ENCODE assay signal across 15 mouse cellular contexts in genomic region chr4:150692861-150693403, GRCm38 (mm10). TPM values are rescaled to one million over a fixed set of nuclear protein-coding genes. Genes with fewer than 3 reads are reported as not detected.
DNase-seq lines count a peak whose midpoint lies in the region; TF ChIP-seq lines count a peak whose summit lies in the region.
"Had no signal": no experiment of that assay in that cellular context is flagged by ENCODE, and none has a peak within 500 bp of the region (broad histone marks: within the 10 kb centered on the region; RNA-seq: fewer than 3 reads in every experiment).

No protein-coding gene starts in this region.

- peak; percentile 36; the same call in 1 of the 2 replicates for TF ChIP-seq CTCF in kidney, adult 2 months (conservative IDR thresholded peaks at IDR 0.05; ENCODE audit: insufficient read depth, insufficient read length, low read depth, low read length)
- TF ChIP-seq CTCF in thymus, adult 2 months (IDR thresholded peaks at IDR 0.05; ENCODE audit: borderline replicate concordance, control insufficient read depth, extremely low read depth, insufficient read depth, low read length, poor library complexity), result no peak

- no peak overlapping the region for H3K27ac ChIP-seq in kidney, adult 2 months (ENCODE audit: insufficient read depth, low read depth, low read length)
- H3K27ac ChIP-seq in thymus, adult 2 months (ENCODE audit: control insufficient read depth, insufficient read depth, low read length), result no peak overlapping the region
- H3K27ac ChIP-seq: embryonic facial prominence, embryonic 12.5 days; forebrain, embryonic 12.5 days; lung, embryonic 15.5 days; neural tube, embryonic 13.5 days had no signal

- no peaks in the 10 kb centered on the region for H3K36me3 ChIP-seq in kidney, adult 2 months (ENCODE audit: control insufficient read depth, insufficient read depth, low read length)
- no peaks in the 10 kb centered on the region for H3K36me3 ChIP-seq in thymus, adult 2 months (ENCODE audit: control insufficient read depth, insufficient read depth, low read length)
- H3K36me3 ChIP-seq: embryonic facial prominence, embryonic 12.5 days; forebrain, embryonic 12.5 days; lung, embryonic 15.5 days; neural tube, embryonic 13.5 days had no signal

- peaks cover 12% of the 10 kb centered on the region for H3K4me1 ChIP-seq in kidney, adult 2 months (ENCODE audit: control insufficient read depth, insufficient read depth, low read length)
- H3K4me1 ChIP-seq in thymus, adult 2 months (replicated peaks; ENCODE audit: control insufficient read depth, insufficient read depth, low read length), result no peaks in the 10 kb centered on the region; the same call in 1 of the 2 replicates
- H3K4me1 ChIP-seq: embryonic facial prominence, embryonic 12.5 days; forebrain, embryonic 12.5 days; neural tube, embryonic 13.5 days had no signal

- 84% methylated on average over 10 of the region's 10 CpGs for WGBS in kidney, adult 2 months
- WGBS in thymus, adult 2 months, result 45% methylated on average over 10 of the region's 10 CpGs

- no peaks in the 10 kb centered on the region for H3K27me3 ChIP-seq in kidney, adult 2 months (replicated peaks; ENCODE audit: control insufficient read depth, insufficient read depth, low read length)
- H3K27me3 ChIP-seq in thymus, adult 2 months (ENCODE audit: control insufficient read depth, insufficient read depth, low read length), result no peaks in the 10 kb centered on the region
- H3K27me3 ChIP-seq: embryonic facial prominence, embryonic 12.5 days; forebrain, embryonic 12.5 days; lung, embryonic 15.5 days; neural tube, embryonic 13.5 days had no signal

- DNase-seq in kidney, adult 2 months, result no peak
- DNase-seq in kidney, adult 9 months, result no peak
- DNase-seq in thymus, postnatal 14 days, result peak; percentile 12
- DNase-seq in thymus, adult 2 months, result no peak
- peak; percentile 69 for DNase-seq in ZHBTc4 (ENCODE audit: low read depth, low spot score)
- no peak for DNase-seq in adipocyte (ENCODE audit: low spot score)
- no peak for DNase-seq in MN1 (ENCODE audit: low spot score)
- DNase-seq: adrenal gland, adult 2 months; cerebellum, postnatal 25 days; kidney, adult 8-10 months had no signal

- no peak for TF ChIP-seq POLR2A in kidney, adult 2 months (IDR thresholded peaks at IDR 0.05; ENCODE audit: low read depth, low read length)
- TF ChIP-seq POLR2A in thymus, adult 2 months (IDR thresholded peaks at IDR 0.05; ENCODE audit: control insufficient read depth, extremely low read depth, insufficient read depth, low read length, poor library complexity), result no peak

- no peak overlapping the region for H3K4me3 ChIP-seq in kidney, adult 2 months (ENCODE audit: insufficient read depth, low read depth, low read length)
- no peak overlapping the region for H3K4me3 ChIP-seq in thymus, adult 2 months (ENCODE audit: control insufficient read depth, insufficient read depth, low read length)
- H3K4me3 ChIP-seq: embryonic facial prominence, embryonic 12.5 days; forebrain, embryonic 12.5 days; lung, embryonic 15.5 days; neural tube, embryonic 13.5 days had no signal

RNA-seq across cellular contexts. Expression of gene Slc45a1, which starts 41.0 kb away (rescaled TPM):
- polyA plus RNA-seq in kidney, adult 2 months (2012; rRNA removed), result 0.08 and 0.17 TPM in 2 replicates
- polyA plus RNA-seq in thymus, adult 2 months (2012; rRNA removed), result 0.03 TPM in 1 of 2 replicates, not detected in the other
- polyA plus RNA-seq: spleen, adult 2 months had no signal

Comparison
In these comparisons a context has a peak if more than half of its experiments do, and no peak if none do; other contexts are left out.
1. DNase-seq: peak in thymus, postnatal 14 days (single experiment) and ZHBTc4 (single experiment); none in kidney, adult 2 months (single experiment), kidney, adult 9 months (single experiment), thymus, adult 2 months (single experiment), adipocyte (single experiment) and MN1 (single experiment).